Mouse (Mus musculus) ovary, postnatal 36 days (tissue): ENCODE results near the gene Copg1.
"Not testable (repeated sequence)": the region's sequence is repeated elsewhere in the genome, so short reads cannot be mapped to it uniquely, and the experiment has no call there.

Source experiments
- DNase-seq: peaks from one replicate; pipeline ENCODE4 v3.0.0; 2022; ENCODE audit warnings: low spot score, mixed read lengths

Gene Copg1

GRCm38 (mm10) chr6:87875562-87875961 is 12.1 kb upstream of the Copg1 start:
- no peak for DNase-seq

GRCm38 (mm10) chr6:87876068-87876643 is 11.5 kb upstream of the Copg1 start:
- peak; percentile 55 for DNase-seq

GRCm38 (mm10) chr6:87879010-87879409 is 8.6 kb upstream of the Copg1 start:
- DNase-seq: no peak

GRCm38 (mm10) chr6:87879628-87880027 is 8.0 kb upstream of the Copg1 start:
- DNase-seq: no peak

- DNase-seq: no peak
Observed at GRCm38 (mm10) chr6:87882221-87882620, 5.4 kb upstream of the Copg1 start.

- DNase-seq: peak; percentile 55
Observed at GRCm38 (mm10) chr6:87882816-87883215, 4.8 kb upstream of the Copg1 start.

- no peak for DNase-seq
Observed at GRCm38 (mm10) chr6:87886721-87887120, 893 bp upstream of the Copg1 start.

GRCm38 (mm10) chr6:87893931-87894330 is 6.3 kb downstream of the Copg1 start:
- DNase-seq: no peak

- no peak for DNase-seq
Observed at GRCm38 (mm10) chr6:87898028-87898427, 10.4 kb downstream of the Copg1 start.

GRCm38 (mm10) chr6:87906632-87907031 is 19.0 kb downstream of the Copg1 start:
- no peak for DNase-seq

- no peak for DNase-seq
Observed at GRCm38 (mm10) chr6:87909181-87909580, 21.6 kb downstream of the Copg1 start.

- no peak for DNase-seq
Observed at GRCm38 (mm10) chr6:87911559-87911958, 23.9 kb downstream of the Copg1 start.

GRCm38 (mm10) chr6:87913661-87914325 is 26.2 kb downstream of the Copg1 start, which contains the start of gene Hmces:
Hmces (plus strand) TSS chr6:87913935.
- peak; percentile 71 for DNase-seq

GRCm38 (mm10) chr6:87914326-87915102 is 26.9 kb downstream of the Copg1 start:
- DNase-seq: peak; percentile 55

- no peak for DNase-seq
Observed at GRCm38 (mm10) chr6:87915939-87916338, 28.3 kb downstream of the Copg1 start.

GRCm38 (mm10) chr6:87921201-87921600 is 33.6 kb downstream of the Copg1 start:
- DNase-seq: no peak

GRCm38 (mm10) chr6:87923624-87924023 is 36.0 kb downstream of the Copg1 start:
- no peak for DNase-seq

GRCm38 (mm10) chr6:87935037-87935436 is 47.4 kb downstream of the Copg1 start:
- no peak for DNase-seq

- peak; percentile 57 for DNase-seq
Observed at GRCm38 (mm10) chr6:87937178-87937788, 49.7 kb downstream of the Copg1 start.

GRCm38 (mm10) chr6:87938941-87939340 is 51.3 kb downstream of the Copg1 start:
- DNase-seq: no peak

GRCm38 (mm10) chr6:87942179-87942578 is 54.6 kb downstream of the Copg1 start:
- DNase-seq: no peak

GRCm38 (mm10) chr6:87962457-87962856 is 74.8 kb downstream of the Copg1 start:
- DNase-seq: not testable (repeated sequence)
